Mouse (Mus musculus): ENCODE results near the gene Rragd. TPM values are rescaled to one million over a fixed set of nuclear protein-coding genes. Genes with fewer than 3 reads are reported as not detected.

Gene Rragd
- polyA plus RNA-seq, 1 experiment from 2014 or later: 21.2 TPM

DNA sequence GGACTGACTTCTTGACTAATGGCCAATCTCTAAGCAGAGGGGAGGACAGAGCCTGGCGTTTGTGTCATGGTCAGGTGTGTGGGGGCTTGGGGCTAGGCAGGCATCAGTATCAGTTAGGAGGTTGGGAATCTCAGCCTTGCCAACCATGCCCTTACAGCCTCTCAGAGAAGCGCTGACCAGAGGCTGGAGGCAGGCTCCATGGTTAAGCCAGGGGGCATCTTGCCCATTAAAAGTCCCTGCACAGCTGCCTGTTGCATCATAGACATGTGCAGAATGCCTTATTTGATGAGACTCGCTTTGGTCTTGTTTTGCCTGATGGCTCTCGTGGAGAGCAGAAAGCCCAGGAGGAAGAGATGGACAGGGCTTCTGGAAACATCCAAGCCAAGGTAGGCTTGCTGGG lies 80.1 kb downstream of the Rragd start, which contains the start of gene Gabrr2:
Gene Gabrr2, plus strand, starts transcription at position 19 of the 400 bp plus-strand sequence.
- Histone ChIP-seq H3K9me3 (replicated peaks) (no peaks in the 10 kb centered on the region), H3K4me1 (peaks cover 9% of the 10 kb centered on the region; the same call in 1 of the 2 replicates), H3K4me3 (no peak within 1 kb of the TSS), H3K27ac (no peak within 1 kb of the TSS), H3K36me3 (no peaks in the 10 kb centered on the region), H3K27me3 (ENCODE audit: low read depth, poor library complexity, severe bottlenecking) (no peaks in the 10 kb centered on the region)
- DNase-seq (ENCODE audit: low spot score): no peak
- WGBS: 85% methylated on average over 4 of the region's 4 CpGs

DNA sequence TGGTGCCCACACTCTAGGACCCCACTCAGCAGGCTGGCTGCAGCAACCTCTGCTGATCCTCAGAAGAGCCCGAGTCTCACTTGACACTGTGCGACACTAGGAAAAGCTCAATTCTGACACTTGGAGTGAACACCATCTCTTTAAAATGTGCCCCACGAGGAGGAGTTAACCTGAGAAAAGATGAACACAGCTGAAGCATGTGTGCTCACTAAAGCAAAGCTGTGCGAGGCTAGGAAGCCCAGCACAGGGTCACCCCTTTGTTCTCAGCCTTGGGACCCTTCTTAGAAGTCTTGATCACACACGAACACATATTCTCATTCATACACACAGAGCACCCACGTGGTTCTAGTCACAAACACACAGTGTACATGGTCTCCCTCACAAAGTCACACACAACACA lies 82.1 kb downstream of the Rragd start:
- H3K4me3 ChIP-seq: no peak overlapping the region
- no peak overlapping the region for H3K27ac ChIP-seq
- 83% methylated on average over 6 of the region's 6 CpGs for WGBS
- H3K9me3 ChIP-seq (replicated peaks): no peaks in the 10 kb centered on the region
- no peak for DNase-seq (ENCODE audit: low spot score)
- H3K27me3 ChIP-seq (ENCODE audit: low read depth, poor library complexity, severe bottlenecking): no peaks in the 10 kb centered on the region
- H3K36me3 ChIP-seq: no peaks in the 10 kb centered on the region
- peaks cover 8% of the 10 kb centered on the region; the same call in 1 of the 2 replicates for H3K4me1 ChIP-seq

DNA sequence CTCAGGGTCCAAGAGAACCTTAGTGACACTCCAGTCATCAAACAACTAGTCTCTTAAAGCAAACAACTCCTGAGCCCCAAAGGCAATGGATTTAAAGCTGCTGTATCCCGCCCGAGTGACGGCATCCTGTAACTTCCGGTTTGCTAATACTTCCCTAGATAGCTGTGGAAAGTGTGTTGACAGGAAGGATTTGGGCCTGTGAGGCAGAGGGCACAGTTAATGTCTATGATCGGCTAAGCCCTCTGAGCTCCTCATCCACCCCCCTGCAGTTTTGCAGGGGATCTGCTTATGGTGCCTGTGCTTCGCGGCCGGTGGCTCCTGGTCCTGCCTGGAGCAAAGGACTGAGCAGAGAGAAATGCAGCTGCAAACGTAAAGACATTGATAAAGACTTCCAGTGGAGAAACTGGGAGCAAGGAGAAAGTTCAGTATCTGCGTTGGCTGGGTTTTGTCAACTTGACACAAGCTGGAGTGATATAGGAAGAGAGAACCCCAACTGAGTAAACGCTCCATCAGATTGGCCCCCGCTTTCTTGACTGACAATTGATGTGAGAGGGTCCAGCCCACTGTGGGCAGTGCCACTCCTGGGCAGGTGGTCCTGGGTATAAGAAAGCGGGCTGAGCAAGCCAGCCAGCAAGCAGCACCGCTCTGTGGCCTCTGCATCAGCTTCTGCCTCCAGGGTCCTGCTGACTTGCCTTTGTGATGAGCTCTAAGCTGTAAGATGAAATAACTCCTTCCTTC lies 83.6 kb downstream of the Rragd start:
- Histone ChIP-seq H3K4me1 (peaks cover 3% of the 10 kb centered on the region; the same call in 1 of the 2 replicates), H3K27me3 (ENCODE audit: low read depth, poor library complexity, severe bottlenecking) (no peaks in the 10 kb centered on the region), H3K9me3 (replicated peaks) (no peaks in the 10 kb centered on the region), H3K27ac (no peak overlapping the region), H3K36me3 (no peaks in the 10 kb centered on the region), H3K4me3 (no peak overlapping the region)
- WGBS: 67% methylated on average over 14 of the region's 14 CpGs
- DNase-seq (ENCODE audit: low spot score): no peak

DNA sequence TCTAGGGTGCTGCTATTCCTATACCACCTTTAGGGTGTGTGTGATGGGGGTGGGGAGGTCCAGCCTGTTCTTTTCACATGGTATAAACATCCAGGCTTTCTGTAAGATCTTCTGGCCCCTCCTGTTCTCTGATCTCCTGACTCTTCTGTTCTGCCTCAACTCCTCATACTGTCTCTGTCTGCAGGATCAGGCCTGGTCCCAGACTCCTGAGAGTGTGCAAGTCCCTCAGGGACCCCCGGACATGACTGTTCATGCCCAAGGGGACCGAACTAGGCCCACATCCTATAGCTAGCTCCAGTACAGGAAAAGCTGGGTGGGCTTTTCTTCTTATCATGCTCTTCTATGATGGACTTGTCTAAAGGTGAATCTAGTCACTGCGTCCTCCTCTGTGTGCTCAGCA lies 84.5 kb downstream of the Rragd start:
- Histone ChIP-seq H3K9me3 (replicated peaks) (no peaks in the 10 kb centered on the region), H3K36me3 (no peaks in the 10 kb centered on the region)
- WGBS: 93% methylated on average over 3 of the region's 3 CpGs

DNA sequence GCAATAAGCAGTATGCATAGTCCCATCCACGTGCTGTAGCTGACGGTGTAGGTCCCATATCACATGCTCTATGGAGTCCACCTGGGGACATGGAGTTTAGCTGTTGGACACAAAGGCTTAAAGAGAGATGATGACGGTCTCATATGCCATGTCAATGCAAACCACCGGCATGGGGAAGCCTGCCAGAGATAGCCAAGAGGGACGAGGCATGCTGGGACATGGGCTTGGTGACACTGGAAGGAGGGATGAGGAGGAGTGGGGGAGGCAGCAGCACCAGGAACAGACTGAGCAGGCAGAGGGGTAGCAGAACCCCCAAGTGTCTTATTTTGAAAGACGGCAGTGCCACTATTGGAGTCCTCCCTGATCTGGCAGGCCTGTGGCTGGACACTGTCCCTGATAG lies 85.0 kb downstream of the Rragd start:
- peaks cover 6% of the 10 kb centered on the region for H3K4me1 ChIP-seq
- 93% methylated on average over 6 of the region's 6 CpGs for WGBS
- no peaks in the 10 kb centered on the region for H3K36me3 ChIP-seq
- no peak overlapping the region for H3K4me3 ChIP-seq
- DNase-seq (ENCODE audit: low spot score): no peak
- no peaks in the 10 kb centered on the region for H3K9me3 ChIP-seq (replicated peaks)
- no peak overlapping the region for H3K27ac ChIP-seq
- no peaks in the 10 kb centered on the region for H3K27me3 ChIP-seq (ENCODE audit: low read depth, poor library complexity, severe bottlenecking)

More for the DNA sequence above, 84.5 kb downstream of the Rragd start:
- no peaks in the 10 kb centered on the region for H3K27me3 ChIP-seq (ENCODE audit: low read depth, poor library complexity, severe bottlenecking)
- H3K4me1 ChIP-seq: peaks cover 3% of the 10 kb centered on the region; the same call in 1 of the 2 replicates
- no peak overlapping the region for H3K27ac ChIP-seq
- DNase-seq (ENCODE audit: low spot score): no peak
- H3K4me3 ChIP-seq: no peak overlapping the region

DNA sequence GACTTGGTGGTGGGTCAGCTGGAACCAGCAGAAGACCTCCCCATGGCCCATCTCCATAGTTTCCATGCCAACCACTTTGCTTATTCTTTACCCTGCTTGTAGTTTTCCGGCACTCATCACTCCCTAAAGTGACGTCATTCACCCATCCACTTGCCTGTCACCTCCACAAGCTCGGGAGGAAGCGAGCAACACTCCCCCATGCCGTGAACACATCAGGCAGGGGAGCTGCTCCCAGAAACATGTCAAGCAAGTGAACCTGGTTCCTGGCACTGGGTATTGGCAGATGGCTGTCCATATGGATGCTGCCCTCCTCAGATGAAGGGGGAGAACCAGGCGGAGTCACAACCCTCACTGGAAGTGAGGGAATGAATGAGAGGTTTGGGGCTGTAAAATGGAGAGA lies 86.1 kb downstream of the Rragd start:
- H3K36me3 ChIP-seq: no peaks in the 10 kb centered on the region
- 78% methylated on average over 6 of the region's 6 CpGs for WGBS
- H3K4me1 ChIP-seq: peaks cover 8% of the 10 kb centered on the region
- H3K4me3 ChIP-seq: no peak overlapping the region
- no peaks in the 10 kb centered on the region for H3K27me3 ChIP-seq (ENCODE audit: low read depth, poor library complexity, severe bottlenecking)
- H3K27ac ChIP-seq: no peak overlapping the region
- H3K9me3 ChIP-seq (replicated peaks): no peaks in the 10 kb centered on the region
- no peak for DNase-seq (ENCODE audit: low spot score)

DNA sequence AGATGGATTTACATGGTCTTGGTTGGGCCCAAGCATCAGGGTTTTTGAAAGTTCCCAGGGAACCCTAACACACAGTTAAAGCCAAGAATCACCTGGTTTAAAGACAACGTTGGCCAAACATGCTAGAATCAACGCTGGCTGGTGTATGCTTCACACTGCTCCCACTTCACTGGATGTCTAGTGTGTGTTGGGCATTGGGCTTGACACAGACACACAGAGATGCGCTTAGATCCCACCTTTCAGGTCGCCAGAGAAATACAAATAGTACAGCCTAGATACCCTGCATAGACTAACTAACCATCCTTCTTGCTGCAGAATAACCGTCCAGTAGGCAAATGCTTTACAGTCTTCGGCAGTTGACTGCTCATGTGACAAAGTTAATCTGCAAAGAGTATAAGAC lies 87.5 kb downstream of the Rragd start:
- Histone ChIP-seq H3K27ac (no peak overlapping the region), H3K4me3 (no peak overlapping the region), H3K27me3 (ENCODE audit: low read depth, poor library complexity, severe bottlenecking) (no peaks in the 10 kb centered on the region), H3K9me3 (replicated peaks) (no peaks in the 10 kb centered on the region), H3K36me3 (no peaks in the 10 kb centered on the region), H3K4me1 (peaks cover 8% of the 10 kb centered on the region)
- 92% methylated on average over 6 of the region's 6 CpGs for WGBS
- no peak for DNase-seq (ENCODE audit: low spot score)

DNA sequence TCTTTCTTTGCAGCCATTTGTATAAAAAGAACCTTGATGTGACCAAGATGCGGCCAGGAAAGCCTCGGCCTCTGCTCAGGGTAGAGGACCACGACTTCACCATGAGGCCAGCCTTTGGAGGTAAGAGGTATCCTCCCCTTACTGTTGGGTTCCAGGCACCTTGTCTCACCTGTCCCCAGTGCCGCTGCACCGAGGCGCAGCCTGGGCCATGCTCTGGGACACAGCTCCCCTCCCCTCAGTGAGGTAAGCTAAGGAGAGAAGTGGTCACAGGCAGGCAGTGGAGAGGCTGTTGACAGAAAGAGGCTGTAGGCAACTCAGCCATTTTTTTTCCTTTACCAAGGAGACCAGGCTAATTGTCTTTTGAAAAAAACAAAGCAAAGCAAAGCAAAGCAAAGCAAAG lies 88.5 kb downstream of the Rragd start:
- H3K4me3 ChIP-seq: no peak overlapping the region
- H3K4me1 ChIP-seq: peaks cover 7% of the 10 kb centered on the region; the same call in 1 of the 2 replicates
- H3K9me3 ChIP-seq (replicated peaks): no peaks in the 10 kb centered on the region
- no peaks in the 10 kb centered on the region for H3K36me3 ChIP-seq
- no peak overlapping the region for H3K27ac ChIP-seq
- H3K27me3 ChIP-seq (ENCODE audit: low read depth, poor library complexity, severe bottlenecking): no peaks in the 10 kb centered on the region
- 85% methylated on average over 6 of the region's 6 CpGs for WGBS
- no peak for DNase-seq (ENCODE audit: low spot score)

Other genes with a start within 250 kb of the Rragd start
- gene Lyrm2, start 182.8 kb upstream of the Rragd start, polyA plus RNA-seq (2016; fragmentation: Nextera tagmentation; extraction: Ambion mirVana): 85.3 and 94.7 TPM in 2 replicates
- 8.4 and 9.6 TPM in 2 replicates for gene Ankrd6, start 32.2 kb upstream of the Rragd start, polyA plus RNA-seq (2016; fragmentation: Nextera tagmentation; extraction: Ambion mirVana)
- 38.3 and 38.7 TPM in 2 replicates for gene Ube2j1, start 48.4 kb downstream of the Rragd start, polyA plus RNA-seq (2016; fragmentation: Nextera tagmentation; extraction: Ambion mirVana)
- gene Gabrr2, start 80.0 kb downstream of the Rragd start, polyA plus RNA-seq (2016; fragmentation: Nextera tagmentation; extraction: Ambion mirVana): 0.10 TPM in 1 of 2 replicates, not detected in the other
- gene Gabrr1, start 149.5 kb downstream of the Rragd start, polyA plus RNA-seq (2016; fragmentation: Nextera tagmentation; extraction: Ambion mirVana): not detected in 2 replicates
- 0.68 and 1.5 TPM in 2 replicates for gene Pm20d2, start 206.7 kb downstream of the Rragd start, polyA plus RNA-seq (2016; fragmentation: Nextera tagmentation; extraction: Ambion mirVana)
- 6.0 and 8.8 TPM in 2 replicates for gene Srsf12, start 226.0 kb downstream of the Rragd start, polyA plus RNA-seq (2016; fragmentation: Nextera tagmentation; extraction: Ambion mirVana)

Data from limb, embryonic 10.5 days (tissue).